Mouse (Mus musculus) lung, postnatal 0 days (tissue): ENCODE measurements at regions not wholly inside any gene's neighbourhood (a gene's known extent, or its start where the extent isn't known, plus 50 kb on each side); places are given as distances from the start of the nearest gene placed in this dataset.

ENCODE experiments used
- CTCF ChIP-seq: IDR thresholded peaks from 2 replicates; pipeline ENCODE4 v1.5.1; 2016; ENCODE audit warnings: antibody characterized with exemption, mild to moderate bottlenecking
- EP300 ChIP-seq: IDR thresholded peaks from 2 replicates; pipeline ENCODE4 v1.6.1; 2016; ENCODE audit warnings: antibody characterized with exemption, mild to moderate bottlenecking, control low read depth

GRCm38 (mm10) chr10:43656207-43656606 lies 78.1 kb downstream of the Cd24a start:
- TF ChIP-seq CTCF (no peak), EP300 (no peak)
